Mouse (Mus musculus) spleen, embryonic (tissue): ENCODE measurements around the gene Gm11568.
"Not testable (repeated sequence)": the region's sequence is repeated elsewhere in the genome, so short reads cannot be mapped to it uniquely, and the experiment has no call there.

Experiments
- CTCF ChIA-PET: fragments of 350-600 bp; sonication (Branson Sonifier 250); formaldehyde crosslinking; loops from one replicate; lab custom pipeline; 2022; lab: Charles Lee

The Gm11568 gene

GRCm38 (mm10) chr11:99857617-99858016, at the start of gene Gm11568:
Gene Gm11568 (plus strand): TSS chr11:99857917.
- CTCF ChIA-PET = no interaction called here

DNA sequence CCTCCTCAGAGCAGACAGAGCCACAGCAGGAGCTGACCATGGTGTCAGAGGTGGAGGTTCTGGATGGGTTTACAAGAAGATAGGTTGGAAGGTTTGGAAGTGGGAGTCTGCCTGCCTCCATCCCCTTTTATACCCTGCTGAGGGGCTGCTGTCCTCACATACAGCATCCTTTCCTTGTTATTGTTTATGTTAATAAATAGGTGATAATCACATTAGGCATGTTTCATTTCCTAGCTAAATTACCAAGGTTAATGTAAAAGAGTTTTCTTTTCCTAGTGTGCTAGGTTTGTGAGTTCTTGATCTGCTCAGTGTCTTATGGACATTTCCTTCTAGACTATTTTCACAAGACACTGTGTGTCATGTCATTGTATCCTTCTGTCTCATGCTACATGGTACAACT, 47.9 kb upstream of the Gm11568 start, which contains the start of gene Krtap4-13:
Gene Krtap4-13, minus strand, starts transcription at position 101 of the 400 bp plus-strand sequence.
- CTCF ChIA-PET = not testable (repeated sequence)

GRCm38 (mm10) chr11:99815566-99815965, 42.2 kb upstream of the Gm11568 start, which contains the start of gene Gm11564:
Gene Gm11564 (minus strand): TSS chr11:99815666.
- CTCF ChIA-PET = not testable (repeated sequence)

- CTCF ChIA-PET = no interaction called here
These were observed 19.8 kb upstream of the Gm11568 start, which contains the start of gene 2300003K06Rik for GRCm38 (mm10) chr11:99837966-99838365. Gene 2300003K06Rik (minus strand): TSS chr11:99838066.

- CTCF ChIA-PET = no interaction called here
These were observed 15.5 kb upstream of the Gm11568 start for GRCm38 (mm10) chr11:99842185-99842584.

GRCm38 (mm10) chr11:99846746-99847145, 11.0 kb upstream of the Gm11568 start:
- CTCF ChIA-PET = no interaction called here

DNA sequence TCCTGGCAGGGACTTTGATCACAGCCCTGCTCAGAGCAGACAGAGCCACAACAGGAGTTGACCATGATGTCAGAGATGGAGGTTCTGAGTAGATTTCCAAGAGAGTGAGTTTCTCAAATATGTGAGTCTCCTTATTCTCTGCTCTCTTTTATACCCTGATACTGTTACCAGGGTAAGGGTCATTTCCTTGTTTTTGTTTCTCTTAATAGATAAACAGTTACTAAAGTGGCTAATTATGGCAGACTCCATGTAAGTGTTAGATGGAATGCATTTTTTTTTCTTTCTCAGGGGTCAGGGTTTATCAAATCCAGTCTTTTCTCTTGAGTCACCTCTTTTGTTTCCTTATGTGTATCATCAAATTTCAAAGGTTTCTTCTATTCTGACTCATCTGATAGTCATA, 6.2 kb upstream of the Gm11568 start, which contains the start of gene Krtap4-16:
Gene Krtap4-16, minus strand, starts transcription at position 101 of the 400 bp plus-strand sequence.
- CTCF ChIA-PET = no interaction called here

- CTCF ChIA-PET = no interaction called here
These were observed 3.6 kb upstream of the Gm11568 start for GRCm38 (mm10) chr11:99854121-99854520.

DNA sequence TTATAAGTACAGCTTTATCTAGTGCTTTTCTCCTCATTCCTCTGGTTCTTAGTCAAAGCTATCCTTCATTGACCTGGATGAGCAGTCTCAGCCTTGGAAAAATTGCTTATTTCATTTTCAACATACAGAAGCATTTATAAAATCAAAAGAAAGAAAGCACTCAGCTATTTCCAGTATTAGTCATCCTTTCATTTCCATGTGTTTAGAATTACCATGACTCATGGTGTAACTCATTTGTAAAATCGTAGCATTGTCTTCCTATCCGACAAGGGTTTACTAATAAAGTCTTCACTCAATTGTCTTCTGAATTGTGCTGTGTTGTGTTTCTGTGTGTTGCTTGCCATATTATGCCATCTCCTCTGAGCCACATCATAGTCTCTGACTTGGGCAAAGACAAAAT, 1.0 kb downstream of the Gm11568 start:
- CTCF ChIA-PET = no interaction called here

GRCm38 (mm10) chr11:99864176-99864575, 6.5 kb downstream of the Gm11568 start, which contains the start of gene Gm11559:
Gene Gm11559 (plus strand): TSS chr11:99864476.
- CTCF ChIA-PET = interaction anchor here (1.2 kb wide), 1 partner anchor 434 kb away, joined by 4 read pairs; no protein-coding TSS in a partner anchor

- CTCF ChIA-PET = not testable (repeated sequence)
These were observed 15.4 kb downstream of the Gm11568 start, which contains the start of gene Krtap9-1 for GRCm38 (mm10) chr11:99873089-99873488. Gene Krtap9-1 (plus strand): TSS chr11:99873389.

DNA sequence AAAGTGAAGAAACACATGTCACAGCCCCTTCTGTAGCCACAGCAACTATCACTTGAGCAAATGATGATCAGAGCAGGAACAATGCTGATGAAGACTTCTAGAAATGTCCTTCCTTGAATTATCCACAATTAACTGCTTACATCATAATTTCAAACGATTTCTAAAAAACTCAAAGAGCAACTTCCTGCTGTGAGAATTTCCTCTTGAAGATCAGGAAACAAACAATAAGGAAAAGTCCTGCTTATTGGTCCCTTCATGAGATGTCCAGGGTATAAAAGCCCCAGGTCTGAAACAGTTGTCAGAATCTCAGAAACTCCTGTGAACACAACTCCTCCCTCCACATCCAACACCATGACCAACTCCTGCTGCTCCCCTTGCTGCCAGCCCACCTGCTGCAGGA, 21.2 kb downstream of the Gm11568 start, which contains the start of gene Gm11567:
Gene Gm11567, plus strand, starts transcription at position 301 of the 400 bp plus-strand sequence.
- CTCF ChIA-PET = not testable (repeated sequence)

DNA sequence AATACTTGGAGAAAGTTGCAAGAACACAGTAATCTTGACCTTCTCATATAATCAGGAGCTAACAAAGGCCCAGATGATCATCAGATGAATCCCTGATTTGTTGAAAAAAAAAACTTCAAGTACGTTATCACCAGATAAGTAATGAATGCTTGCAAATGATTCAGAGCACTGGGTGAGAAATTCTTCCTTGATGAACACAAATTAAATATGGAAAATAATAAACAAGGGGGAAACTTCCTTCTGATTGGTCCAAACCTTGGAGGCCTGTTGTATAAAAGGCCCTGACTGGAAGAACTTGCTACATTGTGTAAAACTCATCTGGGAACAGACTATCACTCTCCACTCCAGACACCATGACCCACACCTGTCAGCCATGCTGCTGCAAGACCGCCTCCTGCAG, 49.9 kb downstream of the Gm11568 start, which contains the start of gene Krtap31-1:
Gene Krtap31-1, plus strand, starts transcription at position 301 of the 400 bp plus-strand sequence.
- CTCF ChIA-PET = no interaction called here
